Mouse (Mus musculus) retina, postnatal 1 day (tissue): Measurements from ENCODE around the gene Arf1.

Experiments
- DNase-seq: peaks from one replicate; pipeline ENCODE4 v3.0.0-alpha.2; 2012

Arf1 gene

DNA sequence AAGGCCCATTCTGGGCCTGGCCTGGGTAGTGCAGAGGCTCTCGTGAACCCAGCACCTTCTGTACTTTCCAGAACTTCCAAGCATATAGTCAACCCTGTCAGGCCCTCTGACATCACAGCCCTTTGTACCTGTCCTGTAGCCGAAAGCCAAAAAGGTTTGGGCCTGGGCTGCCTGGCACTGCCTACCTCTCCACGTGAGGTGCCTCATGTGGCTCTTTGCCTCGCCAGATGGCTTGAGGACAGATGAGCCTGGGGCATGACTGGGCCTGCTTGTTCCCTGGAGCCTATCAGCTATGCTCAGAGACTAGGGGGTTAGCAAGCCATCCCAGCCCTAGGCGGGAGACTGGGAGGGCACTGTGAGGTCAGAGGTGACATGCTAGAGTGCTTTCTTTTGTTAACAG is 42.6 kb downstream of the Arf1 start:
- DNase-seq = no peak

DNA sequence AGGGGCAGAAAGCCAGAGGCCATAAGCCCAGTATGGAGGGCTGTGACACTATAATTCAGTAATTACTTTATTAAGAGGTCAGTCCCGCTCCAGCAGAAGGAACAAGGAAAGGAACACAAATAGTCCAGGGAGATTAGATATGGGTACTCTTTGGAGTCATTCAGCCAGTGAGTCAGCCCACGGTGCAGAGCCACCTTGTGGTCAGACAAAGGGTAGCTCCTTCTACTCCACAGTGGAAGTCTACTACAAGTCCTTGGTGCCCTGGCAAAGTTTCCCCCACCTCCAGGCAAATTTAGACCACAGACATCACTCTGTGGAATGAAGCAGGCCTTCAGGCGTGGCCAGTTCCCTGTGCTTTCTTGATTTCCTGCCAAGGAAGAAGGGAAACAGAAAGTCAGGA is 44.2 kb downstream of the Arf1 start:
- DNase-seq = peak; percentile 59

DNA sequence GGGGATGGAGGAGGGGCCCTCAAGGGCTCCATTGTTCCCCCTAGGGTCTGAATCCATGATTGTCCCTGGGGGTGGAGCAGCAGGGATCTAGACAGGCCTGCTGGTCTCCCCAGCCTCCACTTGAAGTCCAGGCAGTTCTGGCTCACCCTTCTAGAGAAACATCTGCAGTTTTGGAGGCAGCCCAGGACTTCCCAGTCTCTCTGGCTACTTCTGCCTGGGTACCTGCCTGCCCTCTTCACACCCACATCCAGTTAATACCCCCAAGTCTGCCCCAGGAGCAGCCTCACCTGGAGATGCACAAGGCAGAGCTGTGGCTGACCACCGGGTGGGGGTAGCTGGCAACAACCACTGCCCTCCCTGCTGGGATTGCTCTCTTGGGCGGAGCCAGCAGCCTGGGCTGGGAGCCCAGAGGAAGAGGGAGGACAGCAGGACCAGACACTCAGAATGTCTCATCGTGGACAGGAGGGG is 45.2 kb downstream of the Arf1 start, which contains the start of gene Gjc2:
Gjc2 (minus strand) TSS at position 350 of the 468 bp plus-strand sequence.
- DNase-seq = no peak

DNA sequence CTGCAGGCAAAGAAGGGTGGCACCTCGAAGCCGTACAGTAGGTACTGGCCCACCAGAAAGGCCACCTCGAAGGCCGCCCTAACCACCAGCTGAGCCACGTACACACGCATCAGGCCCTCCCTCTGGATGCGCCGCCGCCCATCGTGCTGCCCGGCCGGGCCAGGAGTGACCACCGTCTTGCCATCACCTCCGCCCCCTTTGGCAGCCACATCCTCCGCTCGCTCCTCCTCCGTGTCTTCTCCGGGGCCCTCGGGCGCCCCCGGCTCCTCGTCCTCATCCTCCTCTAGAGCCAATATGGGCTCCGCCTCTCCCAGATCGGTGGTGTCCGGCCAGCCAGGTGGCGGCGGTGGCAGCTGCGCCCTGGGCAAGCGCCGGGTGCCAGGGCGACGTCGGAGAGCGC is 51.1 kb downstream of the Arf1 start:
- no peak for DNase-seq

DNA sequence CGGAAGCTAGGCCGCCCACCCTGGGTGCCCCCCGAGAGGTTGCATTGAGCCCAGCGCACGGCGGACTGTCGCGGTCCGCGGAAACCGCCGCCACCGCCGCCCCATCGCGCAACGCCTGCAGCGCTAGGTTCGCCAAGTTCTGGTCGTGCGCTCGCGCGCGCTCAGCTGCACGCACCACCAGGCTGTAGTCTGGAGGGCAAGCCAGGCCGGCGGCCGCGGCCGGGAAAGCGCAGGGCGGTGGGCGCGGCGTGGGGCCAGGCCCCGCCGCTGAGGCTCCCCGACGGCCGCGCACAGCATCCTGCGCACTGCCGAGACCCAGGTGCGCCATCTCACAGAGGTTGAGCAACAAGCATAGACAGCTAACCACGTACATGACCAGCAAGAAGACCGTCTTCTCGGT is 51.6 kb downstream of the Arf1 start:
- no peak for DNase-seq

DNA sequence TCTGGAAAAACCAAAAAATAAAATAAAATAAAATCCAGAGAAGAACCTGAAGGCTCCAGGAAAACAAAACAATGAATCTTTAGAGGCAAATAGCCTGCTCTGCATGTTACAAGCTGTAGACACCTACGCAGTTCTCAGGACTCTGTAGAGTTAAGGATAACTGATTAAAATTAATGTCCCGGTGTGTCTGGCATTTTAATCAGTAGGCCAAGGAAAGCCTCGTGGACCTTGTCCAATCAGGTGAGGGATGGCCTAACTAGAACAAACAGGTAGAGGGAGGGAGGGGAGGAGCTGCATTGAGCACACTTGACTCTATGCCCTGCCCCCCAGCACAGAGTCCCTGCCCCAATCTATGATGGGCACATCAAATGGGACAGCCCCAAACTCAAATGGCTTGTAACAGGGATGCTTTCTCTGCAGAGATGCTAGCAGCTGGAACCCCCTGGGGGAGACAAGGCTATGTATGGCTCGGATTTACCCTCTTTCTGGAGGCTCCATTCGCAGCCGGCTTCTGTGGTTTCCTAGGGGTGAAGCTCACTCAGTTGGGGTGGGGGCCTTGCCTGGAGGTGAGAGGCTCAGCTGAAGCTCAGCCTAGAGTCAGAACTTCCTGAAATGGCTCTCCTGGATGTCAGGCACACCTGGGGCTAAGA is 53.8 kb downstream of the Arf1 start:
- DNase-seq = no peak

DNA sequence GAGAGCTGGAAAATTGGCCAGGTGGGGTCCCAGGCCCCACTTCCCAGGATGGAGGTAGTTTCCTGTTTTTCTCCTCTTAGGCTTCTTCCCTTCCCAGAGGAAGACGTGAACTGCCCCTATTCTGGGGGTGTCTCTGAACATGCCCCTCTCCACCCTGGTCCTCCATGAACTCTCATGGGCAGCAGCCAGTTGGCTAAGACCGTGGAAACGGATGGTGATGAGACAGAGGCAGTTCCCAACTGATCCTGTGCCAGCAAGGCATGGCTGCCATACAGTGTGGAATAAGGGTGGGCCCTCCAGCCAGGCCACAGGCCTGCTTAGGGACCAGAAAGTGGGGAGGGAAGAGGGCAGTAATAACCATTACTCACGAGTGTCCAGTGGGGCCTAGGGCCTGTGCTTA is 57.5 kb downstream of the Arf1 start:
- DNase-seq = no peak

DNA sequence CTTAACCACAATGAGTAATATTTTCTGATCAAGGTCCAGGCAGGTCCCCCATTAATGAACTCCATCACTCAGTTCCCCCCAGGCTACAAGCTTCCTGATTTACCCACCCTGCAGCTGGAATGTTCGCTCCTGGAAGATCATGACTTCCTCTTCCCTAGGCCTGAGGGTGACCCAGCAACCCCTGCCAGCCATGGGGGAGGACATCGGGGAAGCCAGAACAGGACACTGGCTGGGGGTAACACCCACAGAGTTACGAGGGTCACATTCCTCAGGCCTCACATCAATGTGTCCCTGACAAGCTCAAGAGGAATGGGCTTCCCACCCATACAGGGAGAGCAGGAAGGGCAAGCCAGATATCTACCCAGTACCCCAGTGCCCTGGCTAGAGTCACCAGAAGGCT is 58.3 kb downstream of the Arf1 start:
- DNase-seq = no peak

DNA sequence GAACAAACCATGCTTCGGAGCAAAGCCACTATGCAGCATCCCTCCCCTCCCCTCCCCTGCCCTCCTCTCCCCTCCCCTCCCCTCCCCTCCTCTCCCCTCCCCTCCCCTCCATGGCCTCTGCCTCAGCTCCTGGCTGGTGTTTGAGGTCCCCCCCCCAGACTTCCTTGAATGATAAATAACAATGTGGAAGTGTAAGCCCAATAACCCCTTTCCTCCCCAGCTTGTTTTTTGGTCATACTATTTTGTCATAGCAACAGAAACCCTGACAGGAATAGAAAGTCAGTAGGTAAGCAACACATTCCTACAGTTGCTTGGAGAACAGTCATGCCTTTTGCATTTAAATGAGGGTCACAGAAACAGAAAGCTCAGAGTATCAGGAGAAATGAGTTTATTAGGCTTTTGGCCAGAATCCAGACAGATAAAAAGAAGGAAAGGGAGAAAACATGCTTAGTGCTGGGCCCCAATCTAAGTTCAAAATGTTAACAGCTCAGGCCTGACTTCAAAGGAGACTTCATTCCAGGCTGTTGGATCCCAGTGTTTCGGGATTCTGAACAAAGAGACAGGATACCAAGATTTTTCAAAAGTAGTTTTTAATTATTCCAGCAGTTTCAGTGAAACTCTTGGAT is 62.3 kb downstream of the Arf1 start:
- DNase-seq = no peak

DNA sequence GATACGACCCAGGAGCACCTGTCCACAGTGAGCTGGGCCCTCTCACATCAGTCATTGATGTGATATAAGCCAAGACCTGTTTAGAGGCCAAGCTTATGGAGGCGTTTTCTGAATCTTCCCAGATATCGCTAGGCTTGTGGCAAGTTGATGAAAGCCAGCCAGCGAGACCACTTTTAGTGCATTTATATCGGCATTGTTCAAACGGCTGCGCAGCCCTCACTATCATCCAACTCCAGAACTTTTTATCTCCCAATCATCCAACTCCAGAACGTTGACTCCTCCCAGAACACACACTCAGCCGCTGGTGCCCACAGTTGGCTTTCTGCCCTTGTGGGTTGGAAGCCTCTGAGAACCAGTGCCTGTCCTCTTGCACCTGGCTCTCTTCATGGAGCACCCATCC is 63.7 kb downstream of the Arf1 start:
- DNase-seq = no peak

DNA sequence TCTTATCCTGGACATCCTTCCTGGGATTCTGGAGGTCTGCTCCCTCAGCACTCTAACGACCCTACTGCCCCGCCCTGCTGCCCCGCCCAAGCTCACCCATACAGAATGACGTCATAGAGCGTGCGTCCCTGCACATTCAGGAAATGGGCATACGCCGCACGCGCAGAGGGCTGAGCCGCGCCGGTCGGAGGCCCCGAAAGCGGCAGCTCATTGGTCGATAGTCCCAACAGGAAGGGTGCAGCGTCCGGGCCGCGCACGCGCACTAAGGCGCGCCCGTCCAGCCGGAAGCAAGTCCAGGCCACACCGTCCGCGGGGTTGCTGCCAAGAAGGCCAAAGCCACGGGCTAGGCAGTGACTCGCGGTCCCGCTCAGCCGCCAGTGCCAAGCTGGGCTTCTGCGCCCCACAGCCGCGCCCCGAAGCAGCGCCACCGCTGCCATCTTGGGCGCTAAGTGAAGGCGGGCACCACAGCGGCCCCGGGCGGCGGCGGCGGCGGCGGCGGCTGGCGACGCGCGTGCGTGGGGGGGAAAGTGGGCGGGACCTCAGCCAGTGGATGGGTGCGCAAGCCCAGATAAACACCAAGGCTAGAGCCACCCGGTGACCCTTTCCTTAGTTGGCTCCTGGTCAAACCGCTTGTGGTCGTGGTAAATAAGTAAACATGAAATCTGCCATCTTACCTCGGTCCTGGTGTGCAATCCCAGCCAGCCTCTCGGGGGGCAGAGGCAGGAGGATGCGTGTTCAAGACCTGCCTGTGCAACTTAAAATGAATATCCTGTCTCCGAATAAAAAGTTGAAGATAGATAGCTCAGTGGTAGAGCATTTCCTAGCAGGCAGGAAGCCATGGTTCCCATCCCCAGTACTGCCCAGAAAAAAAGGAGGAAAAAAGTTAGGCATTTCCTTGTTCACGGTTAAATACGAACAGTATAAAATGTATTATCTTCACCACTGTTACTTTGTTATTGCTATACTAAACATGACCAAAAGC is 64.5 kb downstream of the Arf1 start, which contains the start of gene Iba57:
Iba57 (minus strand) TSS at position 485 of the 982 bp plus-strand sequence.
- peak; percentile 99 for DNase-seq

DNA sequence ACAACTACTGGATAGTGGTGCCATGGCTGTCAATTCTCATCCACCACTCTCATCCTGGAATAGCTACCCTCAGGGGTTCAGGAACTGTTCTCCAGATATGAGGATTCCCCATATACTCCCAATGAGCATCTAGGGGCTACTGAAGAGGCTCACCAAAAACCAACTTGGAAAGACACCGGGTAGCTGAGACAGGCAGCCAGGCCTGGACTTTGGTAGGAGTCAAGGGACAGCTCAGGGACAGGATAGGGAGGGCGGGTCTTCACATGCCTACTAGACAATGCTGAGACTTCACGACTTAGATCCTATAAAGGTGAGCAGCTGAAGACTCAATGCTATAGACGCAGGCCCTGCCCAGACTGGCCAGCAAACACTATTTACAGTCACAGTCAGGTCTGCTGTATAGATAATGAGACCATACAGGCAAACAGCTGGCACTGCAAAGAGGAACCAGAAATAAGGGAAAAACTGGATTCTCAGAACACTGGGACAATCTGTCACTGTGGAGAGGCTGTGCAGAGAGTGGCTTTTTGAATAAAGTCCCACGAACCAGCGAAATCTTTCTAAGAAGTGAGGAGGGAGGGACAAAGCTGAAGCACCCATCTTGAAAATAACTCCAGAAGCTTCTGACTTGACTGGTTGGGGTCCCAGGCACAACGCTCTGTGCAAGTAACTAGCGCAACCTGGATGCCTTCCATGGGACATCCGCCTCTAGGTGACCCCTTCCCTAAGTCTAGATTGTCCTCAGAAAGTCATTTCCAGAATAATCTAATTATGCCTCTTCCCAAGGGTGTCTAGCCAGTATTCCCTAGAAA is 65.4 kb downstream of the Arf1 start:
- no peak for DNase-seq
